Mouse (Mus musculus) testis, adult 2 months (tissue): ENCODE data around the gene Tssk6. TPM values are rescaled to one million over a fixed set of nuclear protein-coding genes. Genes with fewer than 3 reads are reported as not detected.
"Not testable (repeated sequence)": the region's sequence is repeated elsewhere in the genome, so short reads cannot be mapped to it uniquely, and the experiment has no call there.

Source experiments
- H3K27ac ChIP-seq: fragments of 200-500 bp; 2 replicates; pipeline ENCODE4 v1.5.1; 2012; ENCODE audit warnings: low read depth, low read length; ENCODE audit not compliant: control insufficient read depth, insufficient read depth
- H3K27me3 ChIP-seq: fragments of 200-500 bp; 2 replicates; pipeline ENCODE4 v1.6.1; 2012; ENCODE audit warnings: mild to moderate bottlenecking, low read length, moderate library complexity; ENCODE audit not compliant: control insufficient read depth, insufficient read depth
- H3K36me3 ChIP-seq: fragments of 200-500 bp; 2 replicates; pipeline ENCODE4 v1.6.1; 2012; ENCODE audit warnings: mild to moderate bottlenecking, low read length; ENCODE audit not compliant: control insufficient read depth, insufficient read depth
- H3K4me1 ChIP-seq: fragments of 200-500 bp; 2 replicates; pipeline ENCODE4 v1.6.1; 2012; ENCODE audit warnings: low read length; ENCODE audit not compliant: control insufficient read depth, insufficient read depth
- H3K4me3 ChIP-seq: fragments of 200-500 bp; 2 replicates; pipeline ENCODE4 v1.5.1; 2012; ENCODE audit warnings: low read depth, mild to moderate bottlenecking, low read length, moderate library complexity, mixed read lengths; ENCODE audit not compliant: control insufficient read depth
- CTCF ChIP-seq: fragments of 200-500 bp; IDR thresholded peaks from 2 replicates; pipeline ENCODE4 v1.5.1; 2012; ENCODE audit warnings: low read depth, mild to moderate bottlenecking, inconsistent platforms, low read length, moderate library complexity; ENCODE audit not compliant: control insufficient read depth, insufficient read depth, insufficient replicate concordance
- POLR2A ChIP-seq: fragments of 200-500 bp; IDR thresholded peaks from 2 replicates; pipeline ENCODE4 v1.6.1; 2012; ENCODE audit warnings: low read depth, mild to moderate bottlenecking, inconsistent platforms, low read length, moderate library complexity; ENCODE audit not compliant: control insufficient read depth
- polyA plus RNA-seq: library from polyadenylated mRNA; depleted of rRNA; stranded (reverse); fragments of >200 nt; gene quantifications from 2 replicates; pipeline ENCODE4 v1.2.3, GENCODE M21; 2012; rRNA removed

The Tssk6 gene
- polyA plus RNA-seq, 1 experiment: 844 TPM

GRCm38 (mm10) chr8:69936050-69936794 is 34.2 kb downstream of the Tssk6 start:
- Histone ChIP-seq H3K4me1 (peaks cover 17% of the 10 kb centered on the region), H3K4me3 (no peak overlapping the region), H3K36me3 (no peaks in the 10 kb centered on the region; the same call in 1 of the 2 replicates), H3K27me3 (no peaks in the 10 kb centered on the region), H3K27ac (peak overlapping the region; percentile 40)
- TF ChIP-seq POLR2A (no peak), CTCF (no peak)

GRCm38 (mm10) chr8:69937466-69937865 is 35.5 kb downstream of the Tssk6 start:
- Histone ChIP-seq H3K27ac (no peak overlapping the region; the same call in 1 of the 2 replicates), H3K4me3 (no peak overlapping the region), H3K27me3 (no peaks in the 10 kb centered on the region), H3K36me3 (no peaks in the 10 kb centered on the region; the same call in 1 of the 2 replicates), H3K4me1 (peaks cover 17% of the 10 kb centered on the region)
- TF ChIP-seq POLR2A (no peak), CTCF (no peak)

- peak overlapping the region; percentile 67 for H3K27ac ChIP-seq
- TF ChIP-seq CTCF (no peak), POLR2A (no peak)
- H3K4me3 ChIP-seq: no peak overlapping the region
- H3K27me3 ChIP-seq: no peaks in the 10 kb centered on the region
- no peaks in the 10 kb centered on the region; the same call in 1 of the 2 replicates for H3K36me3 ChIP-seq
- H3K4me1 ChIP-seq: peaks cover 17% of the 10 kb centered on the region
These were observed 36.4 kb downstream of the Tssk6 start for GRCm38 (mm10) chr8:69938245-69938982.

GRCm38 (mm10) chr8:69939633-69940032 is 37.6 kb downstream of the Tssk6 start:
- H3K4me1 ChIP-seq: peaks cover 15% of the 10 kb centered on the region
- no peak overlapping the region for H3K4me3 ChIP-seq
- no peak overlapping the region for H3K27ac ChIP-seq
- H3K36me3 ChIP-seq: no peaks in the 10 kb centered on the region; the same call in 1 of the 2 replicates
- TF ChIP-seq CTCF (no peak), POLR2A (no peak)
- no peaks in the 10 kb centered on the region for H3K27me3 ChIP-seq

GRCm38 (mm10) chr8:69940386-69940785 is 38.4 kb downstream of the Tssk6 start:
- peaks cover 12% of the 10 kb centered on the region for H3K4me1 ChIP-seq
- no peaks in the 10 kb centered on the region for H3K27me3 ChIP-seq
- TF ChIP-seq POLR2A (no peak), CTCF (no peak)
- no peak overlapping the region for H3K27ac ChIP-seq
- no peak overlapping the region for H3K4me3 ChIP-seq
- no peaks in the 10 kb centered on the region for H3K36me3 ChIP-seq

- not testable (repeated sequence) for H3K27me3 ChIP-seq
These were observed 40.5 kb downstream of the Tssk6 start for GRCm38 (mm10) chr8:69942495-69942894.

GRCm38 (mm10) chr8:69950300-69950699 is 48.3 kb downstream of the Tssk6 start:
- Histone ChIP-seq H3K4me1 (peaks cover 3% of the 10 kb centered on the region), H3K4me3 (no peak overlapping the region; the same call in 1 of the 2 replicates), H3K36me3 (peaks cover 1% of the 10 kb centered on the region), H3K27me3 (no peaks in the 10 kb centered on the region), H3K27ac (no peak overlapping the region)
- no peak for TF ChIP-seq CTCF
- no peak for TF ChIP-seq POLR2A

More at GRCm38 (mm10) chr8:69942495-69942894, 40.5 kb downstream of the Tssk6 start:
- H3K4me3 ChIP-seq, H3K27ac ChIP-seq, H3K4me1 ChIP-seq, H3K36me3 ChIP-seq: not testable (repeated sequence)

Other genes with a start within 250 kb of the Tssk6 start
- 0.51 and 0.75 TPM in 2 replicates for gene Zfp964, start 247.7 kb upstream of the Tssk6 start, polyA plus RNA-seq
- gene Zfp869, start 191.5 kb upstream of the Tssk6 start, polyA plus RNA-seq: 1.4 TPM in 2 replicates
- 0.47 and 0.48 TPM in 2 replicates for gene Zfp963, start 152.2 kb upstream of the Tssk6 start, polyA plus RNA-seq
- not detected in 2 replicates for gene Gm20422, start 127.3 kb upstream of the Tssk6 start, polyA plus RNA-seq
- 22.6 and 23.6 TPM in 2 replicates for gene Atp13a1, start 111.0 kb upstream of the Tssk6 start, polyA plus RNA-seq
- 6.4 and 8.1 TPM in 2 replicates for gene Zfp866, start 111.0 kb upstream of the Tssk6 start, polyA plus RNA-seq
- gene Gmip, start 93.5 kb upstream of the Tssk6 start, polyA plus RNA-seq: 4.4 and 4.5 TPM in 2 replicates
- 7.9 and 10.1 TPM in 2 replicates for gene Lpar2, start 79.8 kb upstream of the Tssk6 start, polyA plus RNA-seq
- 187 and 222 TPM in 2 replicates for gene Pbx4, start 69.7 kb upstream of the Tssk6 start, polyA plus RNA-seq
- gene Cilp2, start 14.5 kb upstream of the Tssk6 start, polyA plus RNA-seq: 0.36 and 0.51 TPM in 2 replicates
- 122 and 131 TPM in 2 replicates for gene Ndufa13, start 374 bp downstream of the Tssk6 start, polyA plus RNA-seq
- 0.95 TPM in 2 replicates for gene Yjefn3, start 528 bp downstream of the Tssk6 start, polyA plus RNA-seq
- gene Gatad2a, start 94.2 kb downstream of the Tssk6 start, polyA plus RNA-seq: 80.8 and 84.9 TPM in 2 replicates
- gene Mau2, start 140.6 kb downstream of the Tssk6 start, polyA plus RNA-seq: 46.0 and 52.7 TPM in 2 replicates
- gene Sugp1, start 140.6 kb downstream of the Tssk6 start, polyA plus RNA-seq: 32.5 and 34.5 TPM in 2 replicates
- 11.0 and 14.1 TPM in 2 replicates for gene Tm6sf2, start 170.7 kb downstream of the Tssk6 start, polyA plus RNA-seq
- 0.23 and 0.31 TPM in 2 replicates for gene Hapln4, start 181.3 kb downstream of the Tssk6 start, polyA plus RNA-seq
- 7.3 and 8.9 TPM in 2 replicates for gene Ncan, start 218.7 kb downstream of the Tssk6 start, polyA plus RNA-seq
- gene Nr2c2ap, start 229.1 kb downstream of the Tssk6 start, polyA plus RNA-seq: 3.8 and 4.8 TPM in 2 replicates
- gene Rfxank, start 237.0 kb downstream of the Tssk6 start, polyA plus RNA-seq: 19.1 TPM in 2 replicates
- gene Borcs8, start 237.3 kb downstream of the Tssk6 start, polyA plus RNA-seq: 104 and 117 TPM in 2 replicates
- 2.6 and 3.7 TPM in 2 replicates for gene Mef2b, start 237.5 kb downstream of the Tssk6 start, polyA plus RNA-seq